Mouse (Mus musculus) lung, embryonic 14.5 days (tissue): ENCODE data around the gene Ric8b. TPM values are rescaled to one million over a fixed set of nuclear protein-coding genes. Genes with fewer than 3 reads are reported as not detected.
A peak's percentile ranks its signal among the peaks of the same experiment; 100 is the strongest.

ENCODE experiments used
- ATAC-seq: fragments of 200-750 bp; cut with Nextera tagmentation; 2 replicates; pipeline ENCODE4 v1.8.0; 2017; ENCODE audit warnings: mild to moderate bottlenecking, moderate TSS enrichment, moderate library complexity; ENCODE audit not compliant: insufficient read depth
- DNase-seq: peaks from one replicate; pipeline ENCODE4 v3.0.0-alpha.2; 2015
- H3K27ac ChIP-seq: fragments of 300-500 bp; sonication (generic); 2 replicates; pipeline ENCODE4 v1.5.1; 2014; ENCODE audit warnings: low read depth, mild to moderate bottlenecking, moderate library complexity
- H3K27me3 ChIP-seq: fragments of 300-500 bp; sonication (generic); 2 replicates; pipeline ENCODE4 v1.6.1; 2014; ENCODE audit warnings: low read length, control low read depth; ENCODE audit not compliant: insufficient read depth
- H3K36me3 ChIP-seq: fragments of 300-500 bp; sonication (generic); 2 replicates; pipeline ENCODE4 v1.6.1; 2014; ENCODE audit warnings: control low read depth; ENCODE audit not compliant: insufficient read depth
- H3K4me1 ChIP-seq: fragments of 300-500 bp; sonication (generic); 2 replicates; pipeline ENCODE4 v1.6.1; 2014; ENCODE audit warnings: antibody characterized with exemption, control low read depth; ENCODE audit not compliant: insufficient read depth
- H3K4me2 ChIP-seq: fragments of 300-500 bp; sonication (generic); 2 replicates; pipeline ENCODE4 v1.6.1; 2014; ENCODE audit warnings: mild to moderate bottlenecking
- H3K4me3 ChIP-seq: fragments of 300-500 bp; sonication (generic); 2 replicates; pipeline ENCODE4 v1.5.1; 2014; ENCODE audit warnings: low read depth, low read length
- H3K9ac ChIP-seq: fragments of 300-500 bp; sonication (generic); 2 replicates; pipeline ENCODE4 v1.6.1; 2014
- H3K9me3 ChIP-seq: fragments of 300-500 bp; sonication (generic); 2 replicates; pipeline ENCODE4 v1.6.1; 2016; ENCODE audit warnings: low read depth, low read length, control low read depth
- CTCF ChIP-seq: IDR thresholded peaks from 2 replicates; pipeline ENCODE4 v1.5.1; 2016; ENCODE audit warnings: antibody characterized with exemption, low read depth
- WGBS: fragments of 180-500 bp; shearing (Covaris S2); extraction: QIAGEN DNeasy Blood & Tissue Kit; methylation state at CpG from one replicate; pipeline ENCODE4 v1.1.7; 2014; 5-methylcytosine and 5-hydroxymethylcytosine counted together
- polyA plus RNA-seq: library from polyadenylated mRNA; unstranded; fragments of >200 nt; fragmentation: Nextera tagmentation; extraction: Ambion mirVana; gene quantifications from 2 replicates; pipeline ENCODE4 v1.2.1, GENCODE M21; 2014

The Ric8b gene
- polyA plus RNA-seq, 1 experiment from 2014 or later, result 18.6 TPM

- H3K27me3 ChIP-seq, result no peaks in the 10 kb centered on the region
- ATAC-seq (no peak), DNase-seq (no peak)
- no peak for TF ChIP-seq CTCF
- no peak overlapping the region for H3K4me2 ChIP-seq
- H3K27ac ChIP-seq, result no peak overlapping the region
- H3K9me3 ChIP-seq, result no peaks in the 10 kb centered on the region
- H3K36me3 ChIP-seq, result peaks cover 7% of the 10 kb centered on the region; the same call in 1 of the 2 replicates
- no peak overlapping the region for H3K9ac ChIP-seq
- no peaks in the 10 kb centered on the region for H3K4me1 ChIP-seq
- H3K4me3 ChIP-seq, result no peak overlapping the region
- WGBS, result 76% methylated on average over 7 of the region's 7 CpGs
Measured at GRCm38 (mm10) chr10:85006573-85007310, 89.3 kb downstream of the Ric8b start.

GRCm38 (mm10) chr10:85007861-85008840 is 90.7 kb downstream of the Ric8b start:
- Histone ChIP-seq H3K9ac (no peak overlapping the region), H3K4me3 (no peak overlapping the region), H3K27ac (no peak overlapping the region), H3K9me3 (no peaks in the 10 kb centered on the region), H3K27me3 (no peaks in the 10 kb centered on the region), H3K4me1 (no peaks in the 10 kb centered on the region), H3K36me3 (peaks cover 7% of the 10 kb centered on the region; the same call in 1 of the 2 replicates), H3K4me2 (no peak overlapping the region)
- DNase-seq (no peak), ATAC-seq (no peak)
- WGBS, result 83% methylated on average over 11 of the region's 11 CpGs
- TF ChIP-seq CTCF, result no peak

- TF ChIP-seq CTCF, result no peak
- no peak overlapping the region for H3K27ac ChIP-seq
- DNase-seq, result no peak
- whole genome bisulfite sequencing, result 79% methylated on average over 2 of the region's 2 CpGs
- no peaks in the 10 kb centered on the region for H3K4me1 ChIP-seq
- no peak overlapping the region for H3K4me2 ChIP-seq
- H3K27me3 ChIP-seq, result no peaks in the 10 kb centered on the region
- ATAC-seq, result no peak
- no peaks in the 10 kb centered on the region for H3K9me3 ChIP-seq
- H3K36me3 ChIP-seq, result peaks cover 23% of the 10 kb centered on the region
- no peak overlapping the region for H3K9ac ChIP-seq
- H3K4me3 ChIP-seq, result no peak overlapping the region
Measured at GRCm38 (mm10) chr10:85011066-85011465, 93.7 kb downstream of the Ric8b start.

- WGBS, result 27% methylated on average over 1 of the region's 1 CpGs
- no peak overlapping the region for H3K4me3 ChIP-seq
- H3K36me3 ChIP-seq, result peaks cover 36% of the 10 kb centered on the region
- no peak for ATAC-seq
- H3K9ac ChIP-seq, result no peak overlapping the region
- DNase-seq, result peak; percentile 66
- no peaks in the 10 kb centered on the region for H3K9me3 ChIP-seq
- H3K27ac ChIP-seq, result no peak overlapping the region
- H3K4me2 ChIP-seq, result no peak overlapping the region
- no peaks in the 10 kb centered on the region for H3K4me1 ChIP-seq
- peak; percentile 79 for TF ChIP-seq CTCF
- no peaks in the 10 kb centered on the region for H3K27me3 ChIP-seq
Measured at GRCm38 (mm10) chr10:85013464-85013863, 96.0 kb downstream of the Ric8b start.

- Histone ChIP-seq H3K9me3 (no peaks in the 10 kb centered on the region), H3K9ac (no peak overlapping the region), H3K4me1 (no peaks in the 10 kb centered on the region), H3K4me3 (no peak overlapping the region), H3K27me3 (no peaks in the 10 kb centered on the region), H3K4me2 (no peak overlapping the region), H3K36me3 (peaks cover 39% of the 10 kb centered on the region), H3K27ac (no peak overlapping the region)
- no peak for ATAC-seq
- 88% methylated on average over 8 of the region's 8 CpGs for WGBS
- no peak for TF ChIP-seq CTCF
- DNase-seq, result no peak
Measured at GRCm38 (mm10) chr10:85013924-85014428, 96.6 kb downstream of the Ric8b start.

GRCm38 (mm10) chr10:85014456-85014976 is 97.1 kb downstream of the Ric8b start:
- Histone ChIP-seq H3K4me3 (no peak overlapping the region), H3K27me3 (no peaks in the 10 kb centered on the region), H3K9me3 (no peaks in the 10 kb centered on the region), H3K27ac (no peak overlapping the region), H3K4me1 (no peaks in the 10 kb centered on the region), H3K4me2 (no peak overlapping the region), H3K36me3 (peaks cover 42% of the 10 kb centered on the region), H3K9ac (no peak overlapping the region)
- TF ChIP-seq CTCF, result no peak
- WGBS, result 76% methylated on average over 9 of the region's 9 CpGs
- DNase-seq, result no peak
- ATAC-seq, result no peak
